Mouse (Mus musculus): ENCODE data around the gene Flt3l.

DNA sequence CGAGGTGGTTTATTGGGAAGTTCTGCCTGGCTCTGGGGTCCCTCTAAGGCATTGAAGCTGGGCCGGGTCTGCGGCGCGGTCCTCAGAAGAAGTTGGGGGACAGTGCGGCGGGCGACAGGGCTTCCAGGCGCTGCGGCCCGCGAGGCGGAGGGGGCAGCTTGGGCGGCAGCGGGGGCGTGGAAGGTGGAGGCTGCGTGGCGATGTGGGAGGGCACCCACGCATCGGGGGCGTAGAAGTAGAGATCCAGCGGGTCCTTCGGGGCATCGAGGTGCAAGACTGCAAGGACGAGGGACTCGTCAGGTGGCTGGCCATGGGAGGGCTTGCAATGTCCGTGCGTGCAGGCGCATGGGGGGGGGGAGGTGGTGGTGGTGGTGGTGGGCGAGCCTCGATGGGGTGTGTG is 40.1 kb upstream of the Flt3l start:
- TF ChIP-seq CTCF (IDR thresholded peaks at IDR 0.05; ENCODE audit: borderline replicate concordance, insufficient read depth, low read depth, low read length) (no peak), POLR2A (IDR thresholded peaks at IDR 0.05; ENCODE audit: borderline replicate concordance, insufficient read depth, low read length) (no peak; the same call in 1 of the 2 replicates)
